12 mouse cellular contexts compared by ENCODE assay signal in genomic region chr1:91760140-91760986, GRCm38 (mm10). TPM values are rescaled to one million over a fixed set of nuclear protein-coding genes. Genes with fewer than 3 reads are reported as not detected.
DNase-seq lines count a peak whose midpoint lies in the region; ATAC-seq lines count a peak whose summit lies in the region.
"Had no signal": no experiment of that assay in that cellular context is flagged by ENCODE, and none has a peak within 500 bp of the region (broad histone marks: within the 10 kb centered on the region; RNA-seq: fewer than 3 reads in every experiment).

No protein-coding gene starts in this region.

- peak overlapping the region; percentile 47 for H3K4me2 ChIP-seq in limb, embryonic 13.5 days (replicated peaks)
- H3K4me2 ChIP-seq: heart, embryonic 15.5 days had no signal

- peaks cover 62% of the 10 kb centered on the region for H3K4me1 ChIP-seq in limb, embryonic 13.5 days
- H3K4me1 ChIP-seq: heart, embryonic 15.5 days had no signal

- ATAC-seq in limb, embryonic 13.5 days (ENCODE audit: low FRiP score, low read depth): no peak
- ATAC-seq: Patski had no signal

- H3K36me3 ChIP-seq in limb, embryonic 13.5 days: no peaks in the 10 kb centered on the region
- H3K36me3 ChIP-seq: heart, embryonic 15.5 days had no signal

- DNase-seq in embryo, embryonic 10 days (ENCODE audit: low spot score): peak; percentile 72
- no peak for DNase-seq in embryo, embryonic 9.5 days (ENCODE audit: extremely low spot score)
- DNase-seq in right cerebral cortex, postnatal 14 days: peak; percentile 31
- no peak for DNase-seq in right cerebral cortex, adult 2 months (ENCODE audit: low spot score in 2 of 2)
- DNase-seq in spleen, adult 18-20 months: no peak
- DNase-seq in adrenal gland, postnatal 25 days: no peak
- no peak for DNase-seq in gastrocnemius, postnatal 14 days

- H3K27ac ChIP-seq in limb, embryonic 13.5 days: peak overlapping the region; percentile 59
- H3K27ac ChIP-seq: heart, embryonic 15.5 days; left cerebral cortex, adult 2 months had no signal

- 0 out of 2 replicates have a peak overlapping the region, but pooled peaks have one; percentile 4 for H3K4me3 ChIP-seq in limb, embryonic 13.5 days
- H3K4me3 ChIP-seq: heart, embryonic 15.5 days; left cerebral cortex, adult 2 months had no signal

- 0 out of 2 replicates have a peak, but pooled peaks cover 7% of the 10 kb centered on the region for H3K27me3 ChIP-seq in limb, embryonic 13.5 days

- intact Hi-C loops in gastrocnemius, postnatal 14 days (cut with DNase I; ENCODE audit: low total_unique reads): no loop called here

- 0 out of 2 replicates have a peak overlapping the region, but pooled peaks have one; percentile 39 for H3K9ac ChIP-seq in limb, embryonic 13.5 days
- H3K9ac ChIP-seq: heart, embryonic 15.5 days had no signal

- no peaks in the 10 kb centered on the region for H3K9me3 ChIP-seq in limb, embryonic 13.5 days
- H3K9me3 ChIP-seq: heart, embryonic 15.5 days had no signal

- 34% methylated on average over 14 of the region's 14 CpGs for WGBS in limb, embryonic 13.5 days

RNA-seq across cellular contexts. Expression of gene Twist2, which starts 40.9 kb away (rescaled TPM):
- polyA plus RNA-seq in limb, embryonic 13.5 days (2015; fragmentation: Nextera tagmentation; extraction: Ambion mirVana): 59.2 and 63.3 TPM in 2 replicates
- 1.6 and 1.7 TPM in 2 replicates for total RNA-seq in adrenal gland, postnatal 25 days (2021)
- total RNA-seq in gastrocnemius, postnatal 14 days (2021): 1 to 10 TPM; 2.0 to 2.5 TPM
- total RNA-seq: monocyte, adult 5-6 weeks had no signal

Comparison
In these comparisons a context has a peak if more than half of its experiments do, and no peak if none do; other contexts are left out.
1. DNase-seq: peak in embryo, embryonic 10 days (single experiment) and right cerebral cortex, postnatal 14 days (single experiment); none in embryo, embryonic 9.5 days (single experiment), right cerebral cortex, adult 2 months (0 of 2), spleen, adult 18-20 months (0 of 2), adrenal gland, postnatal 25 days (single experiment) and gastrocnemius, postnatal 14 days (single experiment).